Mouse (Mus musculus): ENCODE measurements around the gene Dnaja3. TPM values are rescaled to one million over a fixed set of nuclear protein-coding genes. Genes with fewer than 3 reads are reported as not detected.

The Dnaja3 gene
- polyA plus RNA-seq, 1 experiment, result 72.9 TPM

DNA sequence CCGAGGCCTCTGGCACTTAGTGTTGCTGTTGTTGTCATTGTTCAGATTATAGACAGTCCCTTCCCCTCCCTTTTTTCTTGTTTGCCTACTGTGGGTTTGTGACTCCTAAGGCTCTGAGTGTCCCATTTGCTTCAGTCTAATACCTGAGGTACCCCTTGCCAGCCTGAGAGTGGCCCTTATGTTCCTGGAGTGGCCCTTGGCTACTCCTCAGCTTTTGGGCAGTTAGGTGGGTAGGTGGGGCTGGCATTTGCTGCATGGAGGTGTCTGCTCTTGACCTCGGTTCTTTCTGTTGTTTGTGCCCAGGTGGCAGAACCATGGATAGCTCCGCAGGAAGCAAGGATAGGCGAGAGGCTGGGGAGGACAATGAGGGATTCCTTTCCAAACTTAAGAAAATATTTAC lies 65.8 kb downstream of the Dnaja3 start:
- Histone ChIP-seq H3K36me3 (ENCODE audit: control insufficient read depth, insufficient read depth, low read length) (peaks cover 3% of the 10 kb centered on the region; the same call in 1 of the 2 replicates), H3K4me1 (ENCODE audit: control insufficient read depth, insufficient read depth, low read length) (peaks cover 3% of the 10 kb centered on the region; the same call in 1 of the 2 replicates), H3K27ac (ENCODE audit: insufficient read depth, low read depth, low read length) (no peak overlapping the region), H3K27me3 (replicated peaks; ENCODE audit: control insufficient read depth, insufficient read depth, low read length) (no peaks in the 10 kb centered on the region), H3K4me3 (ENCODE audit: insufficient read depth, low read depth, low read length) (no peak overlapping the region)
- DNase-seq, result no peak
- 68% methylated on average over 4 of the region's 4 CpGs for WGBS
- TF ChIP-seq POLR2A (IDR thresholded peaks at IDR 0.05; ENCODE audit: low read depth, low read length), result no peak
- TF ChIP-seq CTCF (conservative IDR thresholded peaks at IDR 0.05; ENCODE audit: insufficient read depth, insufficient read length, low read depth, low read length), result no peak

DNA sequence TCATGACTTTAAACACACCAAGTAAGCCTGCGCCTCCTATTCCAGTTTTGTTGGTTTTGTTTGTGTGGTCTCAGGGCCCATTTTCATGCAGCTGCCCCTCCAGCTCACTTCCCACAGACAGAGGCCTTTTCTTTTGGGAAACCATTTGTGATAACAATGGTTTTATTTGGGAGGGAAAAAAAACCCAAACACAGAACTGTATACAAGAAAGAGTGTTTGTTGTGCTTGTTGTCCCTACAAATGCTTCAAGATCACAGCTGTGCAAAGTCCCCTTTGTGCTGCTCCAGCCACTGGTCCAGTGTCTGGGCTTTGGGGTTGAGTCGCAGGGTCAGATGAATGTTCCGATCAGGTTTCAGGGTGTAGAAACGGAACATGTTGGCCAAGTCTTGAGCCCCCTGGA lies 71.4 kb downstream of the Dnaja3 start:
- Histone ChIP-seq H3K27ac (ENCODE audit: insufficient read depth, low read depth, low read length) (no peak overlapping the region), H3K27me3 (replicated peaks; ENCODE audit: control insufficient read depth, insufficient read depth, low read length) (no peaks in the 10 kb centered on the region), H3K4me3 (ENCODE audit: insufficient read depth, low read depth, low read length) (no peak overlapping the region), H3K36me3 (ENCODE audit: control insufficient read depth, insufficient read depth, low read length) (peaks cover 3% of the 10 kb centered on the region; the same call in 1 of the 2 replicates), H3K4me1 (ENCODE audit: control insufficient read depth, insufficient read depth, low read length) (no peaks in the 10 kb centered on the region)
- no peak for DNase-seq
- no peak for TF ChIP-seq POLR2A (IDR thresholded peaks at IDR 0.05; ENCODE audit: low read depth, low read length)
- 94% methylated on average over 4 of the region's 4 CpGs for WGBS

DNA sequence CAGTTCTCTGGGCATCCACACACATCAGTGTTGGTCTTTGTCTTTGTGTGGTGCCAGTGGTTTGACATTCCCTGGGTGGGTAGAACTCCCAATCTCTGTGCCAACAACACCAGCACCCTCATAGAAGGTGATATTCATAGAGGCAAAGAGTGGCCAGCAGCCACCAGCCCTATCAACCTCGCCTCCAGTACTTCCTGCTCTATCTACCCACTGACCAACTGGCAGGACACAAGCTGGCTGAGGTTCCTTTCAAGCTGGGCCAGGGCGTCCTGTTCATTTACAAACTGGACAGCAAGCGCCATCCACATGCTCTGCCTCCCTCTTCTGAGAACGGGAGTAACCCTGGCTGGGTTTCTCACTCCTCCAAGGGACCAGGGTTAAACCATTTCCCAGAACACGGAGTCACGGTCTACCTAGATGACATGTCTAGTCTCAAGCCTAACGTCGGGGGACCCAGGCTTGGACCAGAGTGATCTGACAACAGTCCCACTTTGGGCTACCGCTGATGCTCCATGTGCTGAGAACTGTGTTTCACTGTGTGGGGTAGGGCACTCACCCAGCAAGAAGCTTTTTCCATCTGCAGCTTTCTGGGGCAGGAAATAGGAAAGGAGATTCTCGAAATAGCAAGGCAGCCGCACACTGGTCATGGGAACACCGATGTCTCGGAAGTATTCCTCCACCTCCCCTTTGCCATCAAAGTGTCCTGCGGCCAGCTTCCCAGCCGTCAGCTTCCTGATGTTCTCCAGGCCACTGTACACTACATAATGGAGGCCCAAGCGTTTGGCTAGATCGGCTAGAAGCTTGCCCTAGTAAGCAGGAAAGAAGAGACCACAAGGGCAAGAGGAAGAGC lies 74.3 kb downstream of the Dnaja3 start:
- Histone ChIP-seq H3K4me3 (ENCODE audit: insufficient read depth, low read depth, low read length) (no peak overlapping the region), H3K4me1 (ENCODE audit: control insufficient read depth, insufficient read depth, low read length) (no peaks in the 10 kb centered on the region), H3K27ac (ENCODE audit: insufficient read depth, low read depth, low read length) (no peak overlapping the region), H3K27me3 (replicated peaks; ENCODE audit: control insufficient read depth, insufficient read depth, low read length) (no peaks in the 10 kb centered on the region), H3K36me3 (ENCODE audit: control insufficient read depth, insufficient read depth, low read length) (no peaks in the 10 kb centered on the region)
- DNase-seq, result no peak
- WGBS, result 87% methylated on average over 17 of the region's 17 CpGs
- TF ChIP-seq POLR2A (IDR thresholded peaks at IDR 0.05; ENCODE audit: low read depth, low read length) (no peak), CTCF (conservative IDR thresholded peaks at IDR 0.05; ENCODE audit: insufficient read depth, insufficient read length, low read depth, low read length) (no peak)

DNA sequence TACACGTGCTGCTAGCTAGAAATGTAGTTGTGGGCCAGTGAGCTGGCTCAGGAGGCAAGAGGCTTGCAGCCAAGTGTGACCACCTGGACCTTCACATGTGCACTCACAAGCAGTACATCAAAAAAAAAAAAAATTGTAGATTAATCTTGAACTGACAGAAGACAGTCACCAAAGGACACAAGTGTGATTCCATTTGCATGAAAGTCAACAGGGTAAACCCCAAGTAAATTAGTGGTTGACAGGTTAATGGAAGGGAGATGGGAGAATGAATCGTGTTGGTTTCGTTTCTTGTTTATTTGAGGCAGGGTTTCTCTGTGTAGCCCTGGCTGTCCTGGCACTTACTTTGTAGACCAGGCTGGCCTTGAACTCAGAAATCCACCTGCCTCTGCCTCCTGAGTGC lies 78.1 kb downstream of the Dnaja3 start:
- H3K36me3 ChIP-seq (ENCODE audit: control insufficient read depth, insufficient read depth, low read length), result no peaks in the 10 kb centered on the region
- TF ChIP-seq POLR2A (IDR thresholded peaks at IDR 0.05; ENCODE audit: low read depth, low read length) (no peak), CTCF (conservative IDR thresholded peaks at IDR 0.05; ENCODE audit: insufficient read depth, insufficient read length, low read depth, low read length) (no peak)
- no peaks in the 10 kb centered on the region for H3K27me3 ChIP-seq (replicated peaks; ENCODE audit: control insufficient read depth, insufficient read depth, low read length)
- H3K4me1 ChIP-seq (ENCODE audit: control insufficient read depth, insufficient read depth, low read length), result no peaks in the 10 kb centered on the region; the same call in 1 of the 2 replicates
- no peak overlapping the region for H3K4me3 ChIP-seq (ENCODE audit: insufficient read depth, low read depth, low read length)
- no peak for DNase-seq
- H3K27ac ChIP-seq (ENCODE audit: insufficient read depth, low read depth, low read length), result no peak overlapping the region
- WGBS, result 50% methylated on average over 3 of the region's 3 CpGs

DNA sequence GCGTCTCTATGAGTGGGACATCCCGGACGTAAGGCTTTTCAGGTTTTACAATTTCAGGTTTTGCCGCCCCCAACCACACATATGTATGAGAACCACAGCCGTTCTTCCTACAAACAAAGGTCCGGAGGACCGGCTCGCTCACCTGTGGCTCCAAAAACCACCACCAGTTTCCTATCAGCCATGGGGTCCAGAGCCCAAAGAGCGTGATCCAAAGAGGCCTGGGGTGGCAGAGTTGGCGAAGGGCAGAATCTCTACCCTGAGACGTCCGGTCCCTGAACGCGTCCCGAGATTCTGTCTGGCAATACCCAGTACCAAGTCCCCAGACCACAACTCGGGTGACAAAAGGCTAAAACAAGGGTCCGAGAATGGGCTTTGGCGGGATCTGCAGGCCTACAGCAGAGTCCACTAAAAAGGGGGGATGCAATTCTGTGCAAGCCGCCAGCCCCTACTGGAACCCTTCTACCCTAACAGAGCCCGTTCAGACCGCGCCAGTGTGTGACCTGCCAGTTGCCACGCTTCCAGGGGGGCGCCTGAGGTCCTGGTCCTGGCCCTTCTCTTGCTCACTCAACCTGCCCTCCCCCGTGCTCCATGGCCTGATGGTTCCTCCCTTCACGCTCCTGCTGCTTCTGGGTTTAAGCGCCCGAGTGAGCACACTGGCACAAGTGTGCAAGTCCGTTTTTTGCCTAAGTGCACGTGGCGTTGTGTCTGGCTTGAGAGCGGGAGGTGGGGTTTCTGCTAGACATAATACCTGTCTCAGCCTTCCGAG lies 79.1 kb downstream of the Dnaja3 start, which contains the start of gene Nmral1:
TSS of gene Nmral1 (minus strand) at position 604 of the 766 bp plus-strand sequence.
- Histone ChIP-seq H3K27ac (ENCODE audit: insufficient read depth, low read depth, low read length) (no peak within 1 kb of the TSS), H3K36me3 (ENCODE audit: control insufficient read depth, insufficient read depth, low read length) (no peaks in the 10 kb centered on the region), H3K4me3 (ENCODE audit: insufficient read depth, low read depth, low read length) (peak within 1 kb of the TSS; percentile 66), H3K4me1 (ENCODE audit: control insufficient read depth, insufficient read depth, low read length) (no peaks in the 10 kb centered on the region; the same call in 1 of the 2 replicates), H3K27me3 (replicated peaks; ENCODE audit: control insufficient read depth, insufficient read depth, low read length) (no peaks in the 10 kb centered on the region)
- TF ChIP-seq POLR2A (IDR thresholded peaks at IDR 0.05; ENCODE audit: low read depth, low read length), result no peak
- DNase-seq, result peak; percentile 80
- 7% methylated on average over 33 of the region's 33 CpGs for WGBS

DNA sequence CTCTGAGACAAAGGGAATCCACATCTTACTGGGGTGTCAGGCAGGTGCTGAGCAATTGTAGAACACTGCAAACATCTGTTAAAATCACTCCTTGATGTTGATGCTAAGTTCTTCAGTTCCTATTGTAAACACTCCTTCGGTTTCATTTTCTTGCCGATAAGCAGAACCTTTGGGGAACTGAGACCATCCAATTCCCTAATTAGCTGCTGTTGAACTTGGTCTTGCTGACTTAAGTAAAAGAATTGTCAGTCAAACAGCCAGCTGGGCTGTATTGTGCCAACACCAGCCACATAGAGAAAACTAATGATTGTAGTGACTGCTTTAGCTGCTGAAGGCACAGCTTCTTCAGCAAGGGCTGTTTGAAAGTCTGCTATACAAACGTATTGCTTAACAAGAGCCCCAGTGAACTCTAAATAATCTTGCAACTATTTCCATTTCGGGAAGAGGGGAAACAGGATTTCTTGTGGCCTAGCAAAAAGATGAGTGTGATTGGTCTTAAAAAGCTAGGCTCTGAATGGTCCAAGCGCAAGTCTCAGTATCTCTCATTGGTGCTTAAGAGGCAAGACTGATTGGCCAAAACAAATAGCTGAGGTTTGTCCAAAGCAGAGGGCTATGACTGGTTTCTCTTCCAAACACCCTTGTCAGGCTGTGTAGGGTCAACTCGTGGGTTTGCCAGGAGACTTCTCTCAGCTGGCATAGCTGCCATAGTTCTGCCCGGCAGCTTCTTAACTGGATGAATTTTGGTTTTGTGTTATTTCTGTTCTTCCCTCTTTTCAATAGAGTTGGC lies 82.5 kb downstream of the Dnaja3 start:
- no peak for DNase-seq
- Histone ChIP-seq H3K4me3 (ENCODE audit: insufficient read depth, low read depth, low read length) (no peak overlapping the region), H3K36me3 (ENCODE audit: control insufficient read depth, insufficient read depth, low read length) (no peaks in the 10 kb centered on the region), H3K27me3 (replicated peaks; ENCODE audit: control insufficient read depth, insufficient read depth, low read length) (no peaks in the 10 kb centered on the region), H3K4me1 (ENCODE audit: control insufficient read depth, insufficient read depth, low read length) (no peaks in the 10 kb centered on the region; the same call in 1 of the 2 replicates), H3K27ac (ENCODE audit: insufficient read depth, low read depth, low read length) (no peak overlapping the region)
- WGBS, result 66% methylated on average over 7 of the region's 7 CpGs
- TF ChIP-seq CTCF (conservative IDR thresholded peaks at IDR 0.05; ENCODE audit: insufficient read depth, insufficient read length, low read depth, low read length) (no peak), POLR2A (IDR thresholded peaks at IDR 0.05; ENCODE audit: low read depth, low read length) (no peak)

All from kidney, adult 2 months (tissue).